11 mouse cellular contexts compared by ENCODE assay signal in the genomic region with DNA sequence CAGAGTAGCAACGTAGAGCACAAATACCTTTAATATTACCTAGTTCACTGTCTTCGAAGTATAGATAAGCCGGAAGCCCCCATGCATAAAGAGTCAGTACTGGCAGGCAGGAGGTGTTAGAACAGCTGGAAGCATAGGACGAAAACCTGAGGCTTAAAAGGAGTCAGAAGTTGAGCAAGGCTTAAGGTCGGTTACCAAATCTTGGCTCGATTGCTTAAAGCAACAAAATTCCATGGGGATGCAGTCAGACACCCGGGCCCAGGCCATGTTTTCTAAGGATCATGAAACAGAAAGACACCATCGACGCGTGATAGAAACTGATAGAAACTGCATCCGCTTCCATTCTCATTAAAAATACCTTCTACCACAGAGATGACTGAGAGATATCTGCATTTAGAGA. TPM values are rescaled to one million over a fixed set of nuclear protein-coding genes. Genes with fewer than 3 reads are reported as not detected.
DNase-seq lines count a peak whose midpoint lies in the region; ATAC-seq and TF ChIP-seq lines count a peak whose summit lies in the region.
"Had no signal": no experiment of that assay in that cellular context is flagged by ENCODE, and none has a peak within 500 bp of the region (broad histone marks: within the 10 kb centered on the region; RNA-seq: fewer than 3 reads in every experiment).

No protein-coding gene starts in this region.

- no peak for DNase-seq in heart, postnatal 4 days
- DNase-seq in Patski (ENCODE audit: low read depth, low spot score) = no peak
- DNase-seq in lung, postnatal 10 days = peak; percentile 36
- no peak for DNase-seq in thymus, postnatal 14 days
- DNase-seq in natural killer cell, adult 2 months (ENCODE audit: low spot score in 2 of 2) = no peak
- no peak for DNase-seq in gastrocnemius, postnatal 14 days
- DNase-seq: cerebellum, adult 11 months; kidney, postnatal 14 days had no signal

- H3K9me3 ChIP-seq in heart, embryonic 12.5 days (replicated peaks) = no peaks in the 10 kb centered on the region
- H3K9me3 ChIP-seq in heart, embryonic 14.5 days (ENCODE audit: control insufficient read depth, low read length) = no peaks in the 10 kb centered on the region
- H3K9me3 ChIP-seq: embryonic facial prominence, embryonic 15.5 days had no signal

- peaks cover 12% of the 10 kb centered on the region for H3K4me1 ChIP-seq in heart, embryonic 12.5 days (replicated peaks)
- peaks cover 7 to 10% of the 10 kb centered on the region in 2 experiments for H3K4me1 ChIP-seq in heart, embryonic 14.5 days (ENCODE audit: control insufficient read depth in 2 of 2, insufficient read depth in 2 of 2, low read length in 2 of 2)

- CTCF ChIA-PET in Patski (lab: Charles Lee) = interaction anchor here (1.0 to 1.4 kb wide), 2 partner anchors 8 to 67 kb away, joined by 3 to 6 read pairs; no protein-coding TSS in a partner anchor

- no peaks in the 10 kb centered on the region for H3K36me3 ChIP-seq in heart, embryonic 12.5 days
- H3K36me3 ChIP-seq in heart, embryonic 14.5 days (ENCODE audit: control insufficient read depth, insufficient read depth, low read length) = no peaks in the 10 kb centered on the region
- H3K36me3 ChIP-seq: embryonic facial prominence, embryonic 15.5 days had no signal

- no peak overlapping the region for H3K4me3 ChIP-seq in heart, embryonic 12.5 days
- H3K4me3 ChIP-seq in heart, embryonic 14.5 days (ENCODE audit: control insufficient read depth in 1 of 2, insufficient read depth in 1 of 2, low read depth in 1 of 2, low read length in 2 of 2) = no peak overlapping the region

- no peaks in the 10 kb centered on the region for H3K27me3 ChIP-seq in heart, embryonic 12.5 days (replicated peaks)
- H3K27me3 ChIP-seq in Patski = no peaks in the 10 kb centered on the region
- no peaks in the 10 kb centered on the region for H3K27me3 ChIP-seq in heart, embryonic 14.5 days (ENCODE audit: control insufficient read depth, insufficient read depth, low read length)
- H3K27me3 ChIP-seq: embryonic facial prominence, embryonic 15.5 days had no signal

- WGBS in heart, embryonic 12.5 days = 28% methylated on average over 11 of the region's 11 CpGs
- 30% methylated on average over 11 of the region's 11 CpGs for WGBS in heart, embryonic 14.5 days

- H3K27ac ChIP-seq in heart, embryonic 12.5 days (ENCODE audit: poor library complexity, severe bottlenecking) = peak overlapping the region; percentile 62; the same call in 1 of the 2 replicates
- H3K27ac ChIP-seq in heart, embryonic 14.5 days (replicated peaks in 1 of 2; ENCODE audit: control insufficient read depth in 1 of 2, insufficient read depth in 1 of 2, low read depth in 2 of 2, low read length in 2 of 2) = peak overlapping the region; percentile 81 to 90; a peak in 3 of 4 replicates
- H3K27ac ChIP-seq: embryonic facial prominence, embryonic 15.5 days had no signal

- POLR2A ChIA-PET in Patski (lab: Charles Lee) = no interaction called here

- intact Hi-C loops in gastrocnemius, postnatal 14 days (cut with DNase I; ENCODE audit: low total_unique reads) = no loop called here

- no peak for ATAC-seq in heart, embryonic 12.5 days (ENCODE audit: insufficient number of reproducible peaks, low FRiP score)
- peak; percentile 23 for ATAC-seq in Patski
- no peak for ATAC-seq in heart, embryonic 14.5 days (ENCODE audit: insufficient number of reproducible peaks, insufficient read depth, low FRiP score, low read depth)

- in situ Hi-C loops in Patski (cut with MboI; ENCODE audit: low pct_unique_long_range_greater_than_20kb) = no loop called here

- no peak overlapping the region for H3K9ac ChIP-seq in heart, embryonic 12.5 days
- H3K9ac ChIP-seq in heart, embryonic 14.5 days (ENCODE audit: low read length) = no peak overlapping the region
- H3K9ac ChIP-seq: embryonic facial prominence, embryonic 15.5 days had no signal

- H3K4me2 ChIP-seq in heart, embryonic 12.5 days = peak overlapping the region; percentile 67; the same call in 1 of the 2 replicates
- peak overlapping the region; percentile 74 for H3K4me2 ChIP-seq in heart, embryonic 14.5 days (ENCODE audit: low read length)

- TF ChIP-seq CTCF in Patski (IDR thresholded peaks at IDR 0.05) = no peak

RNA-seq across cellular contexts. Expression of a gene that starts 35.5 kb away (rescaled TPM):
- 43.6 and 43.7 TPM in 2 replicates for polyA plus RNA-seq in heart, embryonic 12.5 days (2016; fragmentation: Nextera tagmentation; extraction: Ambion mirVana)
- 10 to 100 TPM; 43.7 to 47.3 TPM for total RNA-seq in heart, postnatal 4 days (2021)
- 88.0 TPM for polyA plus RNA-seq in Patski (2021)
- 24.6 and 28.7 TPM in 2 replicates for polyA plus RNA-seq in heart, embryonic 14.5 days (2014; fragmentation: Nextera tagmentation; extraction: Ambion mirVana)
- total RNA-seq in gastrocnemius, postnatal 14 days (2021) = under 1 TPM; 0.29 to 0.84 TPM
